Mouse (Mus musculus) limb, embryonic 10.5 days (tissue): Measurements from ENCODE around the gene Tctex1d2. TPM values are rescaled to one million over a fixed set of nuclear protein-coding genes. Genes with fewer than 3 reads are reported as not detected.
A peak's percentile ranks its signal among the peaks of the same experiment; 100 is the strongest.
"Not testable (repeated sequence)": the region's sequence is repeated elsewhere in the genome, so short reads cannot be mapped to it uniquely, and the experiment has no call there.

Experiments used
- DNase-seq: peaks from one replicate; pipeline ENCODE4 v3.0.0-alpha.2; 2017; ENCODE audit warnings: low spot score
- H3K27ac ChIP-seq: fragments of 300-500 bp; sonication (generic); 2 replicates; pipeline ENCODE4 v1.5.1; 2016; ENCODE audit warnings: mild to moderate bottlenecking
- H3K27me3 ChIP-seq: fragments of 300-500 bp; sonication (generic); 2 replicates; pipeline ENCODE4 v1.6.1; 2016; ENCODE audit warnings: low read depth, mild to moderate bottlenecking; ENCODE audit not compliant: poor library complexity, severe bottlenecking
- H3K36me3 ChIP-seq: fragments of 300-500 bp; sonication (generic); 2 replicates; pipeline ENCODE4 v1.6.1; 2016; ENCODE audit warnings: mild to moderate bottlenecking, moderate library complexity
- H3K4me1 ChIP-seq: fragments of 300-500 bp; sonication (generic); 2 replicates; pipeline ENCODE4 v1.6.1; 2016
- H3K4me3 ChIP-seq: fragments of 300-500 bp; sonication (generic); 2 replicates; pipeline ENCODE4 v1.5.1; 2016; ENCODE audit warnings: mild to moderate bottlenecking, moderate library complexity
- H3K9me3 ChIP-seq: fragments of 300-500 bp; sonication (generic); replicated peaks from 2 replicates; pipeline ENCODE4 v1.6.1; 2016; ENCODE audit warnings: mild to moderate bottlenecking
- WGBS: fragments of 180-500 bp; shearing (Covaris S2); methylation state at CpG from one replicate; pipeline ENCODE4 v1.1.7; 2016; 5-methylcytosine and 5-hydroxymethylcytosine counted together
- polyA plus RNA-seq: library from polyadenylated mRNA; unstranded; fragments of >200 nt; fragmentation: Nextera tagmentation; extraction: Ambion mirVana; gene quantifications from 2 replicates; pipeline ENCODE4 v1.2.1, GENCODE M21; 2016

Gene Tctex1d2
- polyA plus RNA-seq, 1 experiment from 2014 or later = 33.2 TPM

DNA sequence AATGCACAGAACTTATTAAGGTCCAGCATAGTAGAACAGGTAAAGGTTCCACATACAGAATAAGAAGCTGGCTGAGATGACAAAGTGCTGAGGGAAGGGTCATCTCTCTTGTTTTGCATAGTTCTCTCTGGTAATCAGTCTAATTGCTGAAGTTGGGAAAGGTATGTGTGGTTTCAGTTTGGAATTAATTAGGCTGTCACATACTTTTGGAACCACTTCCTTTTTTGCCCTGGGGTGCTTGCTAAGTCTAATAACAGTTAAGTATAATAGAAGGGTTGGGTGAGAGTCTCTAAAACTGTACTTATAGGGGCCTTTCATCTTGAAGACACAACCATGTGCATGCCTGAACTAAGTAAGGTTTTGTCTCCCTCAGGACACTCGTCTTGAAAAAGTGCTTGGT lies 17.2 kb downstream of the Tctex1d2 start:
- Histone ChIP-seq H3K27ac (no peak overlapping the region), H3K4me1 (peaks cover 19% of the 10 kb centered on the region), H3K27me3 (no peaks in the 10 kb centered on the region), H3K36me3 (peaks cover 15% of the 10 kb centered on the region; the same call in 1 of the 2 replicates), H3K9me3 (no peaks in the 10 kb centered on the region), H3K4me3 (no peak overlapping the region)
- WGBS = 71% methylated on average over 1 of the region's 1 CpGs
- no peak for DNase-seq

DNA sequence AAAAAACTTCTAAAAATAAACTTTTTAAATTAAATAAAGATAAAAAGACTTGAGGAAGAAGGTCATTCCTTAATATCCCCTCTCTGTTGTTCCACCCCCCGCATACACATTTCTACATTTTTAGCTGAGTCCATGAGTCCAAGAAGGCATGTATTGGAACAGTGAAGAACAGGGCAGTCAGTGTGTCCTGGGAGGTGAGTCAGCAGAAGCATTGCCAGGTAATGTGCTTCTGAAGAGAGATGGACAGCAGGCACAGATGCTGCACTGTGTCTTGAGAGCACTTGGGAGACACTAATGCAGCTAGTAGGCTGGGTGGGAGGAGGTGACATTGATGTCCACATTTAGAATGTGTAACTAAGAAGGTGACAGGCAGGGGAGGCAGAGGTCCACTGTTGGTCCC lies 17.8 kb downstream of the Tctex1d2 start:
- 95% methylated on average over 1 of the region's 1 CpGs for WGBS
- H3K4me3 ChIP-seq = no peak overlapping the region

DNA sequence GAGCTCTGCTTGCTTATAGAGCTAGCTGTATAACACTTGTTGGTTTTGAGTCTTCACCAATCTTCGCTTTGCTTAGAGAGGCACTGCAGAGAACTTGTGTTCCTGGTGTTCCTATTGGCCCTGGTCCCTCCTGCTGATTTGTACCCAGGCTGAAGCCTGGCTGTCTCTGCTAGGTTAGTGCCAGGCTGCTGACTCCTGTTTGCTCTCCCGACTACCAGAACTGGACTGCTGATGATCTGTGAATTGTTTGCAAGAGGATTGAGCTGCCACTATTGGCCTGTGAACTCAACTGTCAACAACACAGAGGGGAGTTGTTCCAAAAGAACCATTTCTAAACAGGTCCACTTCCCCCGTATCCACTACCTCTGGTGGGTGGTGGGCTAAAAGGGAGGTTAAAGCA lies 21.9 kb downstream of the Tctex1d2 start:
- Histone ChIP-seq H3K9me3 (no peaks in the 10 kb centered on the region), H3K27me3 (no peaks in the 10 kb centered on the region), H3K27ac (no peak overlapping the region), H3K4me3 (no peak overlapping the region), H3K4me1 (peaks cover 18% of the 10 kb centered on the region), H3K36me3 (peaks cover 22% of the 10 kb centered on the region; the same call in 1 of the 2 replicates)
- no peak for DNase-seq
- 93% methylated on average over 3 of the region's 3 CpGs for WGBS

More for the DNA sequence above, 17.8 kb downstream of the Tctex1d2 start:
- Histone ChIP-seq H3K9me3 (no peaks in the 10 kb centered on the region), H3K27me3 (no peaks in the 10 kb centered on the region), H3K4me1 (peaks cover 18% of the 10 kb centered on the region), H3K27ac (no peak overlapping the region), H3K36me3 (peaks cover 19% of the 10 kb centered on the region; the same call in 1 of the 2 replicates)
- DNase-seq = no peak

DNA sequence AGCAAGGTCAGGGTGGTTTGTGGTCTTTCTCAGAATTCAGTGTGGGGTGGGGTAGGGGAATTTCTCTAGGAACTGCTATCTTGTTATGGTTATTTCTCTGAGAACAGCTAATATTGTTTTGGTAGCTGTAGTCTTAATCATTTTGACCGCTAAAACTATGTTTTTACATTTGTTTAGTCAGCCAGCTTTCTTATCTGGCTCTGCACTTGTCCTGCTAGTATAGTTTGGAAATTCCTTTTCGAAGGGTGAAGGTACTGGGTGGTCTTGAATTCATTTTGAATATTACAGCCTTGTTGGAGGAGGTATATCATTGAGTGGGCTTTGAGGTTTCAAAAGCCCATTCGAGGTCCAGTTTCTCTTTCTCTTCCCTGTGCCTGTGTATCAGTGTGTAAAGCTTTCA lies 25.1 kb downstream of the Tctex1d2 start:
- not testable (repeated sequence) for H3K27me3 ChIP-seq, H3K9me3 ChIP-seq, H3K27ac ChIP-seq, H3K4me3 ChIP-seq, H3K4me1 ChIP-seq, DNase-seq
- 89% methylated on average over 3 of the region's 3 CpGs for WGBS
- peaks cover 22% of the 10 kb centered on the region; the same call in 1 of the 2 replicates for H3K36me3 ChIP-seq

DNA sequence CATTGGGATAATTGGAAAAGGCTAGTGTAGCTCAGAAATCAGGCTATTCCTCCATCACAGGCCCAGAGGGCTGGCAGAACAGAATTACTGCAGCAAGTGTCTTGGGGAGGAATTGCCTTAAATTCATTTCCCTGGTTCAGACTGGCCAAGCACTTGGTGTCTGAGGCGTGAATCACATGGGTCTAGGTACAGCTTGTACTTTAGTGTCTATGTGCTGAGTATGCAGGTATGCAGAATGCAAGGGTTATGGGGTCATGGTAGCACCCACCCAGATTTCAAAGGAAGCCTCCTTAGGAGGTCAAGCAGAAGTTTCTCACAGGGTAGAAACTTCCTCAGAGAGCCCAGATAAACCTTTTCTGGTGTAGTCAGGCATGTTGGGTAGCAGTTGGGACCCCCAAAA lies 26.1 kb downstream of the Tctex1d2 start:
- H3K4me3 ChIP-seq = no peak overlapping the region
- DNase-seq = no peak
- 97% methylated on average over 1 of the region's 1 CpGs for WGBS
- peaks cover 17% of the 10 kb centered on the region; the same call in 1 of the 2 replicates for H3K36me3 ChIP-seq
- H3K4me1 ChIP-seq = no peaks in the 10 kb centered on the region
- no peaks in the 10 kb centered on the region for H3K27me3 ChIP-seq
- no peak overlapping the region for H3K27ac ChIP-seq
- no peaks in the 10 kb centered on the region for H3K9me3 ChIP-seq

DNA sequence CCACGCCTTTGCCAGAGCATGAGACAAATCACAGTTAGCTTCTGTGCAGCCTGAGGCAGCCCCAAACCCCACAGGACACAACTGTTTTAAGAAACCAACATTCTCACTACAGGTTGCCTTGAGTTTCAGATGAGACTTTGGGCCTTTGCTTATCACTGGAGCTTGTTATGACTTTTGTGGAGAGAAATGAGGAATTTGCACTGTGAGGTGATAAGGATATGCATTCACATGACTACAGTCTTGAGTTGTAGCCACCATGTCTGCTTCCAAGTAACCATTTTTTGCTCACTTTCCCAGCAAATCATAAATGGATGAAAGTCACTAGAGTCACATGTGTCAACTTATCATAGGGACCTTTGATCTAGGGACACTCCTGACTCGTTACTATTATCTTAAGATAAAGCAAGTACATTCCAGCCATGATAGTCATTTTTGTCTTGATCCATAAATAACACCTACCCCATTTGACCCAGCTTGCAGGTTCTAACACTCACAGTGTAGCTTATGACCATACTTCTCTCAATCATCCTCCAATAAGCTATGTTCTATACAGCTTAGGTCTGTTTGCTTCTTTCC lies 27.1 kb downstream of the Tctex1d2 start:
- no peaks in the 10 kb centered on the region for H3K9me3 ChIP-seq
- 78% methylated on average over 2 of the region's 2 CpGs for WGBS
- H3K4me3 ChIP-seq = no peak overlapping the region
- H3K27me3 ChIP-seq = no peaks in the 10 kb centered on the region
- peaks cover 9% of the 10 kb centered on the region; the same call in 1 of the 2 replicates for H3K36me3 ChIP-seq
- no peak for DNase-seq
- H3K4me1 ChIP-seq = no peaks in the 10 kb centered on the region
- no peak overlapping the region for H3K27ac ChIP-seq

DNA sequence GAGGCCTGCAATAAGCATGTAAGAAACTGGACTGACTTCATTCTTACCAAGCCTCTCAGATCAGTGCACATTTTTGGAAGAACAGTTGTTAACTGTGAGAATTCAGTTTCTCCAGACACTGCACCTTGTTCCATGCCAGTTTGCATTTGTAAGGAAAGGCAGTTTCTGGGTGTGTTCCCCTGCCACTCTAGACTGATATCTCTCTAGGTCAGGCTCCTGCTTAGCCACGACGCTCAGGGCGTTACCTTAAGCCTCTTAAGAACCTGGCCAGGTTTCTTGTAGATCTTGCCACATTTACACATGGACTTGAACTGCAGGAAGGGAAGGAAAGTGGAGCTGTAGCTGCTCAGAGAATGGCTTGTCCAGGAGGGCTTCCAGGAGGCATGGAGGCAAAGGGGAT lies 30.2 kb downstream of the Tctex1d2 start:
- 81% methylated on average over 3 of the region's 3 CpGs for WGBS
- DNase-seq = no peak
- H3K27ac ChIP-seq = no peak overlapping the region

DNA sequence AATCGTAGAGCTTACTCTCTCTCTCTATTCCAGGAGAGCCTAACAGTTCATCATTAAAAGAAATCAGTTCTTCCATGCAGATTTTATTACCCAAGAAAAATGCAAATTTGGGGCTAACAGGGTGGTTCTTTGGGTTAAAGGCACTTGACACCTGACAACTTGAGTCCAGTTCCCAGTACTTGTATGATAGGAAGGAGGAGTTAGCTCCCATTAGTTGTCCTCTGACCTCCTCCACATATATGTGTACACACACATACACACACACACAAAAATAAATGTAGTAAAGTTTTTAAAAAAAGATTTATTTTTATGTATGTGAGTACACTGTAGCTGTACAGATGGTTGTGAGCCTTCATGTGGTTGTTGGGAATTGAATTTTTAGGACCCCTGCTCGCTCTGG lies 30.6 kb downstream of the Tctex1d2 start:
- H3K4me3 ChIP-seq = no peak overlapping the region
- H3K27ac ChIP-seq = no peak overlapping the region
- H3K4me1 ChIP-seq = peaks cover 13% of the 10 kb centered on the region
- H3K27me3 ChIP-seq = no peaks in the 10 kb centered on the region
- 90% methylated on average over 2 of the region's 2 CpGs for WGBS
- peaks cover 14% of the 10 kb centered on the region for H3K36me3 ChIP-seq
- H3K9me3 ChIP-seq = no peaks in the 10 kb centered on the region
- no peak for DNase-seq

More for the DNA sequence above, 30.2 kb downstream of the Tctex1d2 start:
- no peak overlapping the region for H3K4me3 ChIP-seq
- peaks cover 8% of the 10 kb centered on the region for H3K4me1 ChIP-seq
- no peaks in the 10 kb centered on the region for H3K27me3 ChIP-seq
- H3K36me3 ChIP-seq = peaks cover 14% of the 10 kb centered on the region
- no peaks in the 10 kb centered on the region for H3K9me3 ChIP-seq

DNA sequence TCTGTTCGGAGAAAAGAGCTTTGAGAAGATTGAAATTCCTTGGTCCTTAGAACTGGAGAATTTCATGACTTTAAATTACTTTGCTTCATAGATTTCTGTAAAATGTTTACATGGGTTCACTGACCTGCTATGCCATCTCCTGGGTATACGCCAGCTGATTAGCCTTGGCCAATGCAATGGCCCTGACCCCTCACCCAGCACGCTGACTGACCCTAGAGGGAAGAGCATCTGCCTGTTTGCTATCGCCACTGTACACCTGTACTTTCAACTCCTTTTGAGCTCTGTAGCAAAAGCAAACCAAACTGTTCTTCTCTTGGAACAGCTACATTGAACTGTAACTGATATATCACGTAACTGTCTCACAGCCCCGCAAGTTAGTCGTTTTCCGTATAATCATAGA lies 33.6 kb downstream of the Tctex1d2 start:
- WGBS = 97% methylated on average over 8 of the region's 8 CpGs
- Histone ChIP-seq H3K4me1 (peaks cover 16% of the 10 kb centered on the region), H3K36me3 (peaks cover 28% of the 10 kb centered on the region), H3K27me3 (no peaks in the 10 kb centered on the region), H3K9me3 (no peaks in the 10 kb centered on the region), H3K27ac (no peak overlapping the region), H3K4me3 (no peak overlapping the region)
- no peak for DNase-seq

DNA sequence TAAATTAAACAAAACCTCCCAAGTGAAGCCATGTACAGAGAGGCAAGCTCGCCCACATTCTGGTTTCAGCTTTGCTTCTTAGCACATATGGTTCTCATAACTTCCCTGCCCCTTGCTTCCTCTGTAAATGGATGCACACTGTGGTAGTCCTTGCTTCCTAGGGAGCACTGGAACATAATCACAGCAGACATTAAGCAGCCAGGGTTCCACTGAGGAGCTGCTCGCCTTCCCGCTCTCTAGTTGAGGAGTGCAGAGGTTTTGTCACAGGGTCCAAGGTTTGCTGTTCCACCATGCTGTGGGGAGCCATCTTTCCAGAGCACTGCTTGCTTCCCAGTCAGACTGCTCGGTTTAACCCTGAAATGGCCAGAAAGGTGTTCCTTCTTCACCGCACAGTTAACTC lies 35.1 kb downstream of the Tctex1d2 start:
- peak overlapping the region; percentile 19; the same call in 1 of the 2 replicates for H3K4me3 ChIP-seq
- WGBS = 53% methylated on average over 5 of the region's 5 CpGs
- H3K9me3 ChIP-seq = no peaks in the 10 kb centered on the region
- H3K36me3 ChIP-seq = peaks cover 35% of the 10 kb centered on the region
- DNase-seq = peak; percentile 60
- H3K4me1 ChIP-seq = peaks cover 16% of the 10 kb centered on the region
- H3K27ac ChIP-seq = peak overlapping the region; percentile 87
- H3K27me3 ChIP-seq = no peaks in the 10 kb centered on the region

DNA sequence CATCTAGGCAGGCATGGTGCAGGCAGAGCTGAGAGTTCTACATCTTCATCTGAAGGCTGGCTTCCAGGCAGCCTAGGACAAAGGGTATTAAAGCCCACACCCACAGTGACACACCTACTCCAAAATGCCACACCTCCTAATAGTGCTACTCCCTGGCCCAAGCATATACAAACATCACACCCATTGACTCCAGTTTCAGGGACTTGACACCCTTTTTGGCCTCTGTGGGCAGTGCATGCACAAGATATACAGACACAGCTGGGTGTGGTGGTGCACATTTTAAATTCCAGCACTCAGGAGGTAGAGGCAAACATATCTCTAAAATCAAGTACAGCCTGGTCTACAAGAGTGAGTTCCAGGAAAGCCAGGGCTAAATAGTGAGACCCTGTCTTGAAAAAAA lies 36.6 kb downstream of the Tctex1d2 start:
- no peak for DNase-seq
- H3K4me1 ChIP-seq = peaks cover 16% of the 10 kb centered on the region
- no peaks in the 10 kb centered on the region for H3K9me3 ChIP-seq
- no peak overlapping the region for H3K4me3 ChIP-seq
- H3K36me3 ChIP-seq = peaks cover 38% of the 10 kb centered on the region
- no peak overlapping the region for H3K27ac ChIP-seq
- no peaks in the 10 kb centered on the region for H3K27me3 ChIP-seq

DNA sequence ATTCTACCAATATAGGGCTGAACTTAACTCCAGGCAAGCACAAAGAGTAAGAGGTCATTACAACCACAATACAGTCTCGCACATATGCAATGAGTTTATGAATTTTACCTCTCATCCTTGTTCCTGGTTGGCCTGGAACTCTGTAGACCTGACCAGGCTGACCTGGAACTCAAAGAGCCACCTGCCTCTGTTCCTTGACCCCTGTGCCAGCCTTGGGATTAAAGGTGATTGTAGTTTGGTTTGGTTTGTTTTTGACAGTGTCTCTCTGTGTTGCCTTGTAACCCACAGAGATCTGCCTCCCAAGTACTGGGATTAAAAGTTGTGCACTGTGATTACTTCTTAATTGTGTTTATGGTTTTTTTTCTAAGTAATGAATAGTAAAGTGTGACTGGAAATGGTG lies 37.3 kb downstream of the Tctex1d2 start:
- Histone ChIP-seq H3K4me1 (peaks cover 16% of the 10 kb centered on the region), H3K4me3 (no peak overlapping the region), H3K9me3 (no peaks in the 10 kb centered on the region), H3K27me3 (no peaks in the 10 kb centered on the region), H3K36me3 (peaks cover 36% of the 10 kb centered on the region), H3K27ac (no peak overlapping the region)
- DNase-seq = no peak
- WGBS = 94% methylated on average over 1 of the region's 1 CpGs

DNA sequence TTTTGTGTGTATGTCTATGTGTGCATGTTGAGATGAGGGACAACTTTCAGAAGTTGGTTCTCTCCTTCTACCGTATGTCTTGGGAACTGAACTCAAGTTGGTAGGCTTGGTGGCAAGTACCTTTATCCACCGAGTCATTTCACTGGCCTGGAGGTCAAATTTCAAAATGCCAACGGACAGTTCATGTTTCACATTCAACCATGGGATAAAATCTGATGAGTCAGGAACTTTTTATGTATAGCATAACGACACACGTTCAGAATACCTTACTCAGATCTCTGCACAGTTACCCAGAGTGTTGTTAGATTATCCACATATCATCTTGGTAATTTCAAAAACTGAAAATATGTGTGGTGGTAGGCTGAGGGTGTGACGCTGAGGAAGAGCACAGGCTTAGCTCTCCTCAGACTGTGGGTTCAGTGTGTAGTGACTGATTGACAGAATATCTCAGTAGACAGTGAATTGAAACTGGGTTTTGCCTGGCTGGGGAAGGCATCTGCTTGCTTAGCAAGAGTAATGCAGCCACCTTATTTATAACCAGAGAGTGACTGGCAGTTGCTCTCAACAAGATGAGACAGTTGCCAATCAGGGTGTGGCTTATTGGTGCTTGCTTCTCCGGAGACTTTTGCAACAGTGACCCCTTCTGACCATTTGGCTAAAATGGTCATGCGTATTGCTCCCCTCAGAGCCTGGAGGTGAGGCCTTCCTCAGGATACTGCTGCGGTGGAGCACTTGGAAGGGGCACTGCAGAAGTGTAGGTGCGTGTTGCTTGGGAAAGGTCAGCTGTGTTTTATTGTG lies 38.3 kb downstream of the Tctex1d2 start:
- no peak overlapping the region for H3K4me3 ChIP-seq
- H3K27me3 ChIP-seq = no peaks in the 10 kb centered on the region
- no peak for DNase-seq
- H3K27ac ChIP-seq = no peak overlapping the region
- no peaks in the 10 kb centered on the region for H3K9me3 ChIP-seq
- WGBS = 65% methylated on average over 10 of the region's 10 CpGs
- H3K4me1 ChIP-seq = peaks cover 16% of the 10 kb centered on the region
- H3K36me3 ChIP-seq = peaks cover 33% of the 10 kb centered on the region
